Mouse (Mus musculus): ENCODE results near the gene Cntnap5a.

DNA sequence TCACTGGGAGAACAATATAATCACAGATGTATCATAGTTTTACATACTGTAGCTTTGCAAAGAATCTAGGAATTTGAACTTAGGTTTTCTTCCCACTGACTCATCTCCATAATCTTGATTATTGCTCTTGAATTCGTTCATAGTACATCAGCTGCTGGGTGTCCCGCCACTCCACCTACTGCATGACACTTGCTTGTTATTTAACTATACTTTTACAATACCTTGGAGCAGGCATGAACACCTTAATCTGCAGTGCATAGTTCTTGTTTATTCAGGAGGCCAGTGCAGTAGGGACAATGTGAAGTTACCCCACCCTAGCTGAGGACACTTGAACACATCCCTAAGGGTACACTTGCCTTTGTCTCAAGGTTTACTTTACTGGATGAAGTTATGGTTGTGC lies 352.3 kb downstream of the Cntnap5a start:
- TF ChIP-seq CTCF (IDR thresholded peaks at IDR 0.05 in 2 of 3, conservative IDR thresholded peaks at IDR 0.05 in 1 of 3; ENCODE audit: control insufficient read depth in 1 of 3, insufficient read depth in 1 of 3, low read depth in 2 of 3, low read length in 3 of 3, poor library complexity in 1 of 3, severe bottlenecking in 1 of 3): no peak
- no peak for TF ChIP-seq MAZ (IDR thresholded peaks at IDR 0.05; ENCODE audit: low read depth, low read length)
- no peak for TF ChIP-seq MEF2A (IDR thresholded peaks at IDR 0.05; ENCODE audit: extremely low read depth, insufficient replicate concordance, low read depth, low read length, poor library complexity, severe bottlenecking)

Data from MEL (cell line).